Mouse (Mus musculus): ENCODE data around the gene Spty2d1.

DNA sequence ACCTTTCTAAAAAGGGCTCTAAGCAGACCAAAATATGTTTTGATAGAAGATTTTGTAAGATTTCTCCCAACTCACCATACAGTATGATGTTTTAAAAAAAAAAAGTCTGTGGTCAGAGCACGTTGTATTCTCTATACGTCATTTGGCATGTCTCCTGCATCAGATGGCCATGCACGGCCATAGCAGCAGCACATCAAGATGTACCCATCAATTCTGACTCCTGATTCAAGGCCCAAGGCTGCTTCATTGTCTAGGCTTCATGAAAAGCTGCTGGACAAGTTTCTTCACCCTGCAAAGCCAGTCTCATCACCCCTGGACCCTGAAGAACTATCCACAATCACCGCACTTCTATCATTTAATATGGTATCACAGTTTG is 6.3 kb downstream of the Spty2d1 start:
- TF ChIP-seq CTCF (IDR thresholded peaks at IDR 0.05; ENCODE audit: low read depth), result no peak
- no peak for TF ChIP-seq EP300 (optimal IDR thresholded peaks at IDR 0.05)

Measured in stomach, postnatal 0 days (tissue).